Mouse (Mus musculus) MEL (cell line): ENCODE measurements at regions not wholly inside any gene's neighbourhood (a gene's known extent, or its start where the extent isn't known, plus 50 kb on each side); places are given as distances from the start of the nearest gene placed in this dataset.

Experiments
- DNase-seq: peaks from one replicate; pipeline ENCODE4 v3.0.0; 2011; ENCODE audit warnings: low read depth, low spot score
- H3K27ac ChIP-seq: 2 replicates; pipeline ENCODE4 v1.5.1; 2012; ENCODE audit warnings: low read depth, mild to moderate bottlenecking, control low read depth, low read length, moderate library complexity; ENCODE audit not compliant: control insufficient read depth
- H3K27me3 ChIP-seq, 2 experiments: fragments of 150-350 bp in 1 of 2; sonication (generic) in 1 of 2; 2 replicates each; pipeline ENCODE4 v1.6.1; 2012; ENCODE audit warnings: low read length in 2 of 2, mild to moderate bottlenecking in 2 of 2, improper control_type of control experiment in 1 of 2, moderate library complexity in 1 of 2; ENCODE audit not compliant: insufficient read depth in 2 of 2, control insufficient read depth in 1 of 2
- H3K36me3 ChIP-seq, 2 experiments: 2 replicates each; pipeline ENCODE4 v1.6.1; 2012 to 2014; ENCODE audit warnings: low read length in 2 of 2, improper control_type of control experiment in 1 of 2, inconsistent platforms in 1 of 2, mild to moderate bottlenecking in 1 of 2; ENCODE audit not compliant: insufficient read depth in 2 of 2, control insufficient read depth in 1 of 2
- H3K4me1 ChIP-seq, 2 experiments: fragments of 150-350 bp in 1 of 2; sonication (generic) in 1 of 2; 2 replicates each; pipeline ENCODE4 v1.6.1; 2012; ENCODE audit warnings: low read length in 2 of 2, improper control_type of control experiment in 1 of 2, mild to moderate bottlenecking in 1 of 2; ENCODE audit not compliant: insufficient read depth in 2 of 2, control insufficient read depth in 1 of 2
- H3K4me3 ChIP-seq, 2 experiments: fragments of 150-350 bp in 1 of 2; sonication (generic) in 1 of 2; 2 replicates each; pipeline ENCODE4 v1.5.1; 2012; ENCODE audit warnings: low read depth in 2 of 2, low read length in 2 of 2, mild to moderate bottlenecking in 2 of 2, moderate library complexity in 2 of 2, control low read depth in 1 of 2, improper control_type of control experiment in 1 of 2; ENCODE audit not compliant: control insufficient read depth in 1 of 2, insufficient read depth in 1 of 2
- H3K79me2 ChIP-seq: 2 replicates; pipeline ENCODE4 v1.6.1; 2012; ENCODE audit warnings: mild to moderate bottlenecking, low read length, moderate library complexity; ENCODE audit not compliant: control insufficient read depth, poor library complexity, insufficient read depth
- H3K9ac ChIP-seq: 2 replicates; pipeline ENCODE4 v1.6.1; 2012; ENCODE audit warnings: low read depth, mild to moderate bottlenecking, control low read depth, low read length, moderate library complexity; ENCODE audit not compliant: control insufficient read depth, poor library complexity, severe bottlenecking
- H3K9me3 ChIP-seq: fragments of 150-350 bp; sonication (generic); replicated peaks from 2 replicates; pipeline ENCODE4 v1.6.1; 2012; ENCODE audit warnings: mild to moderate bottlenecking, low read length, improper control_type of control experiment, moderate library complexity; ENCODE audit not compliant: insufficient read depth
- BHLHE40 ChIP-seq: IDR thresholded peaks from 2 replicates; pipeline ENCODE4 v1.6.1; 2012; ENCODE audit warnings: low read depth, mild to moderate bottlenecking, inconsistent platforms, low read length, improper control_type of control experiment, borderline replicate concordance
- CHD2 ChIP-seq: IDR thresholded peaks from 2 replicates; pipeline ENCODE4 v1.6.1; 2011; ENCODE audit warnings: low read length, improper control_type of control experiment
- CTCF ChIP-seq, 3 experiments: IDR thresholded peaks in 2 of 3; conservative IDR thresholded peaks in 1 of 3; 2 replicates each; pipeline ENCODE4 v1.5.1; 2011 to 2012; ENCODE audit warnings: low read length in 3 of 3, low read depth in 2 of 3, mild to moderate bottlenecking in 2 of 3, improper control_type of control experiment in 1 of 3, inconsistent platforms in 1 of 3, mixed read lengths in 1 of 3, moderate library complexity in 1 of 3; ENCODE audit not compliant: control insufficient read depth in 1 of 3, insufficient read depth in 1 of 3, poor library complexity in 1 of 3, severe bottlenecking in 1 of 3
- E2F4 ChIP-seq: IDR thresholded peaks from 2 replicates; pipeline ENCODE4 v1.6.1; 2011; ENCODE audit warnings: low read depth, low read length, improper control_type of control experiment, borderline replicate concordance
- ELF1 ChIP-seq: IDR thresholded peaks from 2 replicates; pipeline ENCODE4 v1.6.1; 2014; ENCODE audit warnings: low read depth, mild to moderate bottlenecking, inconsistent platforms, low read length, improper control_type of control experiment, moderate library complexity
- ETS1 ChIP-seq: IDR thresholded peaks from 2 replicates; pipeline ENCODE4 v1.6.1; 2012; ENCODE audit warnings: low read depth, mild to moderate bottlenecking, inconsistent platforms, low read length, improper control_type of control experiment, moderate library complexity
- GABPA ChIP-seq: IDR thresholded peaks from 2 replicates; pipeline ENCODE4 v1.6.1; 2012; ENCODE audit warnings: low read depth, mild to moderate bottlenecking, inconsistent platforms, low read length, improper control_type of control experiment, moderate library complexity
- GATA1 ChIP-seq: IDR thresholded peaks from 2 replicates; pipeline ENCODE4 v1.6.1; 2011; ENCODE audit warnings: low read depth, low read length, improper control_type of control experiment
- HCFC1 ChIP-seq: IDR thresholded peaks from 2 replicates; pipeline ENCODE4 v1.6.1; 2012; ENCODE audit warnings: low read depth, mild to moderate bottlenecking, inconsistent platforms, low read length, improper control_type of control experiment, moderate library complexity
- MAFK ChIP-seq: IDR thresholded peaks from 2 replicates; pipeline ENCODE4 v1.6.1; 2011; ENCODE audit warnings: low read depth, mild to moderate bottlenecking, low read length, improper control_type of control experiment, borderline replicate concordance
- MAX ChIP-seq: IDR thresholded peaks from 2 replicates; pipeline ENCODE4 v1.6.1; 2011; ENCODE audit warnings: low read length, improper control_type of control experiment
- MEF2A ChIP-seq: IDR thresholded peaks from 2 replicates; pipeline ENCODE4 v1.6.1; 2014; ENCODE audit warnings: low read depth, mild to moderate bottlenecking, inconsistent platforms, low read length, improper control_type of control experiment; ENCODE audit not compliant: poor library complexity, insufficient replicate concordance, severe bottlenecking; ENCODE audit errors: extremely low read depth
- MXI1 ChIP-seq: IDR thresholded peaks from 2 replicates; pipeline ENCODE4 v1.6.1; 2011; ENCODE audit warnings: mild to moderate bottlenecking, low read depth, low read length, improper control_type of control experiment
- MYB ChIP-seq: IDR thresholded peaks from 2 replicates; pipeline ENCODE4 v1.6.1; 2011; ENCODE audit warnings: mild to moderate bottlenecking, low read depth, low read length, improper control_type of control experiment
- NRF1 ChIP-seq: IDR thresholded peaks from 2 replicates; pipeline ENCODE4 v1.6.1; 2014; ENCODE audit warnings: low read depth, mild to moderate bottlenecking, inconsistent platforms, low read length, improper control_type of control experiment, moderate library complexity; ENCODE audit not compliant: poor library complexity, insufficient read depth, severe bottlenecking
- POLR2A ChIP-seq, 2 experiments: IDR thresholded peaks; 2 replicates each; pipeline ENCODE4 v1.6.1; 2011 to 2012; ENCODE audit warnings: low read length in 2 of 2, mild to moderate bottlenecking in 2 of 2, control low read depth in 1 of 2, improper control_type of control experiment in 1 of 2, low read depth in 1 of 2, moderate library complexity in 1 of 2; ENCODE audit not compliant: control insufficient read depth in 1 of 2, insufficient read depth in 1 of 2, poor library complexity in 1 of 2
- POLR2AphosphoS2 ChIP-seq: IDR thresholded peaks from 2 replicates; pipeline ENCODE4 v1.6.1; 2011; ENCODE audit warnings: low read length, improper control_type of control experiment
- RAD21 ChIP-seq: IDR thresholded peaks from 2 replicates; pipeline ENCODE4 v1.6.1; 2011; ENCODE audit warnings: mild to moderate bottlenecking, low read depth, low read length, improper control_type of control experiment
- RCOR1 ChIP-seq: IDR thresholded peaks from 2 replicates; pipeline ENCODE4 v1.6.1; 2012; ENCODE audit warnings: low read depth, mild to moderate bottlenecking, inconsistent platforms, low read length, improper control_type of control experiment
- SIN3A ChIP-seq: IDR thresholded peaks from 2 replicates; pipeline ENCODE4 v1.6.1; 2012; ENCODE audit warnings: low read length, improper control_type of control experiment, inconsistent platforms
- TCF12 ChIP-seq: IDR thresholded peaks from 2 replicates; pipeline ENCODE4 v1.6.1; 2014; ENCODE audit warnings: low read depth, mild to moderate bottlenecking, inconsistent platforms, low read length, improper control_type of control experiment, moderate library complexity
- USF1 ChIP-seq: IDR thresholded peaks from 2 replicates; pipeline ENCODE4 v1.6.1; 2014; ENCODE audit warnings: low read depth, mild to moderate bottlenecking, inconsistent platforms, low read length, improper control_type of control experiment, moderate library complexity
- ZKSCAN1 ChIP-seq: IDR thresholded peaks from 2 replicates; pipeline ENCODE4 v1.6.1; 2012; ENCODE audit warnings: low read depth, mild to moderate bottlenecking, inconsistent platforms, low read length, improper control_type of control experiment, moderate library complexity
- ZNF384 ChIP-seq: IDR thresholded peaks from 2 replicates; pipeline ENCODE4 v1.6.1; 2012; ENCODE audit warnings: low read depth, mild to moderate bottlenecking, inconsistent platforms, low read length, improper control_type of control experiment

- Histone ChIP-seq H3K9ac (no peak overlapping the region), H3K9me3 (no peaks in the 10 kb centered on the region), H3K27ac (no peak overlapping the region), H3K4me3 (no peak overlapping the region), H3K4me1 (no peaks in the 10 kb centered on the region), H3K79me2 (no peaks in the 10 kb centered on the region), H3K27me3 (no peaks in the 10 kb centered on the region), H3K36me3 (no peaks in the 10 kb centered on the region)
- DNase-seq: no peak
- no peak for TF ChIP-seq MYB
- no peak for TF ChIP-seq MAFK
- no peak for TF ChIP-seq MXI1
- no peak for TF ChIP-seq RAD21
- TF ChIP-seq CHD2: no peak
- TF ChIP-seq TCF12: no peak
- TF ChIP-seq USF1: no peak
These were observed 1092.1 kb downstream of the Kcnt2 start for GRCm38 (mm10) chr1:141338073-141338472.

DNA sequence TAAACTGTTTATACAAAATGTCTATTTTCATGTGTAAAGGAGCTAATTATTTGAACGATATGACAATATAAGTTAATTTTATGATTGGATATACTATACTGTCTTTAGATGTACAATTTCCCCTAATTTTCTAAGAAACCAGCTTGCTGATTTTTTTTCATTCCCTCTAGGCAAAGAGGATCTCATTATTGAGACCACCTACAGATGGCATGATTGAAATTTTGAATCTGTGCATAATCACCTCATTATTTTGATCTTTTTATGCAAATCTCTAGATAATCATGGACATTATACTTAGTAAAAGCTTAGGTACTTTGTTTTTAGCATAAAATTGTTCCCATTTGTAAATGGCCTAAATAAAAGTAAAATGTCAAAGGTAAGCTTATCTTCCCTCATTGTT lies 1123.5 kb downstream of the Kcnt2 start:
- TF ChIP-seq HCFC1 (no peak), ETS1 (no peak), TCF12 (no peak), E2F4 (no peak), MEF2A (no peak)
- Histone ChIP-seq H3K9ac (no peak overlapping the region), H3K27ac (no peak overlapping the region), H3K36me3 (no peaks in the 10 kb centered on the region), H3K79me2 (no peaks in the 10 kb centered on the region), H3K4me1 (no peaks in the 10 kb centered on the region), H3K27me3 (no peaks in the 10 kb centered on the region), H3K9me3 (no peaks in the 10 kb centered on the region), H3K4me3 (no peak overlapping the region)
- DNase-seq: no peak

GRCm38 (mm10) chr1:141375966-141376365 lies 1130.0 kb downstream of the Kcnt2 start:
- DNase-seq: no peak
- no peaks in the 10 kb centered on the region for H3K79me2 ChIP-seq
- no peaks in the 10 kb centered on the region for H3K9me3 ChIP-seq
- no peak overlapping the region for H3K9ac ChIP-seq
- no peak overlapping the region for H3K4me3 ChIP-seq
- no peaks in the 10 kb centered on the region for H3K4me1 ChIP-seq
- no peaks in the 10 kb centered on the region for H3K36me3 ChIP-seq
- H3K27me3 ChIP-seq: no peaks in the 10 kb centered on the region
- TF ChIP-seq POLR2AphosphoS2: no peak
- no peak for TF ChIP-seq MYB
- TF ChIP-seq SIN3A: no peak
- no peak for TF ChIP-seq BHLHE40
- no peak for TF ChIP-seq CHD2
- no peak for TF ChIP-seq NRF1
- TF ChIP-seq MAX: no peak
- TF ChIP-seq POLR2A (IDR thresholded peaks at IDR 0.05; ENCODE audit: control insufficient read depth in 1 of 2, insufficient read depth in 1 of 2, low read depth in 1 of 2, low read length in 2 of 2, poor library complexity in 1 of 2): no peak
- no peak for TF ChIP-seq CTCF (IDR thresholded peaks at IDR 0.05 in 2 of 3, conservative IDR thresholded peaks at IDR 0.05 in 1 of 3; ENCODE audit: control insufficient read depth in 1 of 3, insufficient read depth in 1 of 3, low read depth in 2 of 3, low read length in 3 of 3, poor library complexity in 1 of 3, severe bottlenecking in 1 of 3)
- no peak for TF ChIP-seq GABPA
- no peak for TF ChIP-seq GATA1
- no peak for TF ChIP-seq RCOR1
- no peak for TF ChIP-seq ZNF384
- TF ChIP-seq ELF1: no peak
- TF ChIP-seq ZKSCAN1: no peak
- no peak for TF ChIP-seq MEF2A
- TF ChIP-seq MXI1: no peak
- TF ChIP-seq ETS1: no peak
- no peak overlapping the region for H3K27ac ChIP-seq
